Mouse (Mus musculus): Measurements from ENCODE around the gene Slc25a10. TPM values are rescaled to one million over a fixed set of nuclear protein-coding genes. Genes with fewer than 3 reads are reported as not detected.
A peak's percentile ranks its signal among the peaks of the same experiment; 100 is the strongest.

The Slc25a10 gene
- total and polyA plus RNA-seq, 3 experiments, result 52.0 to 53.6 TPM; not detected in 1

DNA sequence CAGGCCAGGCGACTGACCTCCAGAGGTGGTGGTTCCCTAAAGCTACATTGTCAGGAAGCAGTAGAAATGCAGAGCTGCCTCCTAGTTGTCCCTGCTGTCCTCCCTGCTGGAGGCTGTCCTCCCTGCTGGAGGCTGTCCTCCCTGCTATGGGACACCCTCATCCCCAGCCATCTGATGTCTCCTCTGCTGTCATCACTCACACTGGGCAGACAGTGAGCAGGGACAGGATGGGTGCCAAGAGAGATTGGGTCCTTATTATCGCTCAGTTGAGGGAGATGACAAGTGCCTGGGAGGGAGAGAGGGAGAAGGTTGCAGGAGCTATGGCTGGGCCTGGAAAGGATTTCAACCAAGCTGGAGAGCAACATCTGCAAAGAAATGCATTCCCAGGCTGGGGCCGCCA is 43.5 kb downstream of the Slc25a10 start:
- no peak overlapping the region for H3K4me3 ChIP-seq (ENCODE audit: control insufficient read depth in 1 of 2, insufficient read depth in 1 of 2, low read depth in 2 of 2, low read length in 2 of 2)
- no peaks in the 10 kb centered on the region for H3K79me2 ChIP-seq (ENCODE audit: control insufficient read depth, insufficient read depth, low read length, poor library complexity)
- no peak for DNase-seq (ENCODE audit: low read depth, low spot score)
- no peaks in the 10 kb centered on the region for H3K9me3 ChIP-seq (replicated peaks; ENCODE audit: insufficient read depth, low read length)
- no peaks in the 10 kb centered on the region for H3K36me3 ChIP-seq (ENCODE audit: control insufficient read depth in 1 of 2, insufficient read depth in 2 of 2, low read length in 2 of 2)
- peaks cover 5 to 10% of the 10 kb centered on the region in 2 experiments; a peak in 2 of 4 replicates for H3K27me3 ChIP-seq (ENCODE audit: control insufficient read depth in 1 of 2, insufficient read depth in 2 of 2, low read length in 2 of 2)
- no peak overlapping the region for H3K9ac ChIP-seq (ENCODE audit: control insufficient read depth, low read depth, low read length, poor library complexity, severe bottlenecking)
- no peak overlapping the region for H3K27ac ChIP-seq (ENCODE audit: control insufficient read depth, low read depth, low read length)
- H3K4me1 ChIP-seq (ENCODE audit: control insufficient read depth in 1 of 2, insufficient read depth in 2 of 2, low read length in 2 of 2), result peaks cover 0 to 10% of the 10 kb centered on the region in 2 experiments; a peak in 1 of 4 replicates
- TF ChIP-seq MYC (IDR thresholded peaks at IDR 0.05; ENCODE audit: low read depth, low read length), result no peak
- TF ChIP-seq BHLHE40 (IDR thresholded peaks at IDR 0.05; ENCODE audit: borderline replicate concordance, low read depth, low read length), result no peak

DNA sequence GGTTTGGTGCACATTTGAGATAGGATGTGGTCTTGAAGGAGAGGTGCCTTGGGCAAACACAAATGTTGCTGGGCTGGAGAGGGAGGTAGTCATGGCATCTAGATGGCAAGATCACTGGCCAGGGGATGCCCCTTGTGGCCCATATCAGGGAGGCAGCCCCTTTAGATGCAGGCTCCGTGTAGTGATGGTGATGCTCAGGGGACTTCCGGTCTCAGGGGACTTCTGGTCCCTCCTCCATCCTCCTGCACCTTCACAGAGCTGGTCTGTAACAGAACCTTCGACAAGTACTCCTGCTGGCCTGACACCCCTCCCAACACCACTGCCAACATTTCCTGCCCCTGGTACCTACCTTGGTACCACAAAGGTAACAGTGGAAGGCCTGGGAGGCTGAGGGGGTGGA is 44.2 kb downstream of the Slc25a10 start:
- TF ChIP-seq SMC3 (IDR thresholded peaks at IDR 0.05; ENCODE audit: low read depth, low read length) (no peak), POLR2A (IDR thresholded peaks at IDR 0.05; ENCODE audit: control insufficient read depth in 1 of 2, insufficient read depth in 1 of 2, low read depth in 1 of 2, low read length in 2 of 2, poor library complexity in 1 of 2) (0 out of 4 replicates have a peak, but pooled peaks of 1 of the 2 experiments have one; percentile 18)
- Histone ChIP-seq H3K36me3 (ENCODE audit: control insufficient read depth in 1 of 2, insufficient read depth in 2 of 2, low read length in 2 of 2) (no peaks in the 10 kb centered on the region), H3K27ac (ENCODE audit: control insufficient read depth, low read depth, low read length) (no peak overlapping the region), H3K9me3 (replicated peaks; ENCODE audit: insufficient read depth, low read length) (no peaks in the 10 kb centered on the region), H3K79me2 (ENCODE audit: control insufficient read depth, insufficient read depth, low read length, poor library complexity) (no peaks in the 10 kb centered on the region), H3K4me1 (ENCODE audit: control insufficient read depth in 1 of 2, insufficient read depth in 2 of 2, low read length in 2 of 2) (peaks cover 0 to 10% of the 10 kb centered on the region in 2 experiments; a peak in 1 of 4 replicates), H3K4me3 (ENCODE audit: control insufficient read depth in 1 of 2, insufficient read depth in 1 of 2, low read depth in 2 of 2, low read length in 2 of 2) (no peak overlapping the region), H3K9ac (ENCODE audit: control insufficient read depth, low read depth, low read length, poor library complexity, severe bottlenecking) (no peak overlapping the region), H3K27me3 (ENCODE audit: control insufficient read depth in 1 of 2, insufficient read depth in 2 of 2, low read length in 2 of 2) (peaks cover 5 to 10% of the 10 kb centered on the region in 2 experiments; a peak in 2 of 4 replicates)
- no peak for DNase-seq (ENCODE audit: low read depth, low spot score)

DNA sequence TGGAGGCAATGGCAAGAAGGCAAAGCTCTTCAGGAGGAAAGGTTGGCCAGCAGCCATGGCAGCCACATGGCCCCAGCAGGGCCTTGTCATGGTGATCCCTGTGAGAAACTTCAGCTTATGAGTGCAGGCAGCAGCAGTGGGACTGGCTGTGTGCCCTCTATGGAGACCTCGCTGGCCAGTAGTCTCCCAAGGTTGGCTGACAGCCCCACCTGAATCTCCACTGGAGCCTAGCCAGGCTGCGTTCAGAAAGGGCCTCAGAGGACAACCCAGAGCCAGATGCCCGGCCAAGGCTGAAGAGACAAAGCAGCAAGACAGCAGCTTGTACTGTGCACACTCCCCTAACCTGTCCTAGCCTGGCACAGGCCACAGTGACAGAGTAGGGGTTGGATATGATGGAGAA is 46.8 kb downstream of the Slc25a10 start:
- Histone ChIP-seq H3K36me3 (ENCODE audit: control insufficient read depth in 1 of 2, insufficient read depth in 2 of 2, low read length in 2 of 2) (no peaks in the 10 kb centered on the region), H3K79me2 (ENCODE audit: control insufficient read depth, insufficient read depth, low read length, poor library complexity) (no peaks in the 10 kb centered on the region), H3K4me1 (ENCODE audit: control insufficient read depth in 1 of 2, insufficient read depth in 2 of 2, low read length in 2 of 2) (peaks cover 0 to 10% of the 10 kb centered on the region in 2 experiments; a peak in 1 of 4 replicates), H3K27me3 (ENCODE audit: control insufficient read depth in 1 of 2, insufficient read depth in 2 of 2, low read length in 2 of 2) (peaks cover 0 to 1% of the 10 kb centered on the region in 2 experiments; a peak in 1 of 4 replicates), H3K9me3 (replicated peaks; ENCODE audit: insufficient read depth, low read length) (no peaks in the 10 kb centered on the region), H3K4me3 (ENCODE audit: control insufficient read depth in 1 of 2, insufficient read depth in 1 of 2, low read depth in 2 of 2, low read length in 2 of 2) (no peak overlapping the region), H3K9ac (ENCODE audit: control insufficient read depth, low read depth, low read length, poor library complexity, severe bottlenecking) (no peak overlapping the region), H3K27ac (ENCODE audit: control insufficient read depth, low read depth, low read length) (no peak overlapping the region)
- TF ChIP-seq GATA1 (IDR thresholded peaks at IDR 0.05; ENCODE audit: low read depth, low read length), result no peak
- TF ChIP-seq TBP (IDR thresholded peaks at IDR 0.05; ENCODE audit: low read depth, low read length), result no peak
- TF ChIP-seq NELFE (IDR thresholded peaks at IDR 0.05; ENCODE audit: low read depth, low read length), result no peak
- TF ChIP-seq KAT2A (conservative IDR thresholded peaks at IDR 0.05; ENCODE audit: low read depth, low read length), result no peak
- TF ChIP-seq ZC3H11A (IDR thresholded peaks at IDR 0.05; ENCODE audit: low read depth, low read length), result no peak
- TF ChIP-seq ZKSCAN1 (IDR thresholded peaks at IDR 0.05; ENCODE audit: low read depth, low read length), result no peak
- no peak for DNase-seq (ENCODE audit: low read depth, low spot score)

Measured in MEL (cell line).